Mouse (Mus musculus) neural tube, embryonic 14.5 days (tissue): ENCODE measurements around the gene Tmem94. TPM values are rescaled to one million over a fixed set of nuclear protein-coding genes. Genes with fewer than 3 reads are reported as not detected.

Source experiments
- ATAC-seq: fragments of 200-750 bp; cut with Nextera tagmentation; 2 replicates; pipeline ENCODE4 v1.8.0; 2017; ENCODE audit warnings: low read depth, mild to moderate bottlenecking, moderate TSS enrichment, moderate library complexity
- H3K27ac ChIP-seq: fragments of 300-500 bp; sonication (generic); 2 replicates; pipeline ENCODE4 v1.5.1; 2014; ENCODE audit warnings: low read depth, mild to moderate bottlenecking, control low read depth, low read length, moderate library complexity, mixed read lengths
- H3K27me3 ChIP-seq: fragments of 300-500 bp; sonication (generic); 2 replicates; pipeline ENCODE4 v1.6.1; 2014; ENCODE audit warnings: low read length; ENCODE audit not compliant: control insufficient read depth, insufficient read depth
- H3K36me3 ChIP-seq: fragments of 300-500 bp; sonication (generic); 2 replicates; pipeline ENCODE4 v1.6.1; 2014; ENCODE audit warnings: low read length, mixed read lengths; ENCODE audit not compliant: control insufficient read depth, insufficient read depth
- H3K4me1 ChIP-seq: fragments of 300-500 bp; sonication (generic); 2 replicates; pipeline ENCODE4 v1.6.1; 2014; ENCODE audit warnings: low read length; ENCODE audit not compliant: control insufficient read depth, insufficient read depth
- H3K4me2 ChIP-seq: fragments of 300-500 bp; sonication (generic); 2 replicates; pipeline ENCODE4 v1.6.1; 2014; ENCODE audit warnings: mild to moderate bottlenecking, low read depth, low read length, control low read depth
- H3K4me3 ChIP-seq: fragments of 300-500 bp; sonication (generic); 2 replicates; pipeline ENCODE4 v1.5.1; 2014; ENCODE audit warnings: low read depth, low read length, control low read depth, mixed read lengths
- H3K9ac ChIP-seq: fragments of 300-500 bp; sonication (generic); replicated peaks from 2 replicates; pipeline ENCODE4 v1.6.1; 2014; ENCODE audit warnings: low read depth, mild to moderate bottlenecking, control low read depth, low read length, mixed read lengths
- H3K9me3 ChIP-seq: fragments of 300-500 bp; sonication (generic); 2 replicates; pipeline ENCODE4 v1.6.1; 2016; ENCODE audit warnings: low read length; ENCODE audit not compliant: control insufficient read depth
- WGBS: fragments of 180-500 bp; shearing (Covaris S2); extraction: QIAGEN DNeasy Blood & Tissue Kit; methylation state at CpG from one replicate; pipeline ENCODE4 v1.1.7; 2014; 5-methylcytosine and 5-hydroxymethylcytosine counted together
- polyA plus RNA-seq: library from polyadenylated mRNA; unstranded; fragments of >200 nt; fragmentation: Nextera tagmentation; extraction: Ambion mirVana; gene quantifications from 2 replicates; pipeline ENCODE4 v1.2.1, GENCODE M21; 2014

The Tmem94 gene
- polyA plus RNA-seq, 1 experiment from 2014 or later: 17.0 TPM

GRCm38 (mm10) chr11:115776954-115777353 lies 11.7 kb downstream of the Tmem94 start:
- Histone ChIP-seq H3K4me1 (peaks cover 41% of the 10 kb centered on the region), H3K9ac (no peak overlapping the region), H3K9me3 (no peaks in the 10 kb centered on the region), H3K36me3 (no peaks in the 10 kb centered on the region), H3K4me3 (no peak overlapping the region), H3K4me2 (no peak overlapping the region), H3K27ac (no peak overlapping the region), H3K27me3 (no peaks in the 10 kb centered on the region)
- 66% methylated on average over 9 of the region's 9 CpGs for WGBS
- ATAC-seq: no peak

GRCm38 (mm10) chr11:115777487-115778335 lies 12.5 kb downstream of the Tmem94 start:
- H3K9me3 ChIP-seq: no peaks in the 10 kb centered on the region
- H3K27ac ChIP-seq: no peak overlapping the region
- H3K4me2 ChIP-seq: no peak overlapping the region
- ATAC-seq: no peak
- 87% methylated on average over 17 of the region's 17 CpGs for WGBS
- H3K4me3 ChIP-seq: no peak overlapping the region
- no peaks in the 10 kb centered on the region for H3K36me3 ChIP-seq
- no peak overlapping the region for H3K9ac ChIP-seq
- no peaks in the 10 kb centered on the region for H3K27me3 ChIP-seq
- peaks cover 41% of the 10 kb centered on the region for H3K4me1 ChIP-seq

GRCm38 (mm10) chr11:115779038-115779571 lies 13.9 kb downstream of the Tmem94 start:
- 10% methylated on average over 9 of the region's 9 CpGs for WGBS
- no peaks in the 10 kb centered on the region for H3K36me3 ChIP-seq
- H3K4me1 ChIP-seq: peaks cover 41% of the 10 kb centered on the region
- no peak overlapping the region for H3K4me3 ChIP-seq
- no peaks in the 10 kb centered on the region for H3K27me3 ChIP-seq
- peak overlapping the region; percentile 14; the same call in 1 of the 2 replicates for H3K4me2 ChIP-seq
- H3K27ac ChIP-seq: peak overlapping the region; percentile 74
- no peak overlapping the region for H3K9ac ChIP-seq
- ATAC-seq: peak; percentile 84
- H3K9me3 ChIP-seq: no peaks in the 10 kb centered on the region

- H3K27ac ChIP-seq: peak overlapping the region; percentile 84
- no peaks in the 10 kb centered on the region for H3K27me3 ChIP-seq
- H3K9ac ChIP-seq: no peak overlapping the region
- WGBS: 8% methylated on average over 20 of the region's 20 CpGs
- peak; percentile 71 for ATAC-seq
- H3K4me2 ChIP-seq: peak overlapping the region; percentile 33
- H3K36me3 ChIP-seq: no peaks in the 10 kb centered on the region
- H3K4me3 ChIP-seq: peak overlapping the region; percentile 17; the same call in 1 of the 2 replicates
- H3K4me1 ChIP-seq: peaks cover 38% of the 10 kb centered on the region
- H3K9me3 ChIP-seq: no peaks in the 10 kb centered on the region
Measured at GRCm38 (mm10) chr11:115780141-115781070, 15.2 kb downstream of the Tmem94 start.

- H3K9me3 ChIP-seq: no peaks in the 10 kb centered on the region
- peaks cover 14% of the 10 kb centered on the region for H3K36me3 ChIP-seq
- H3K27ac ChIP-seq: peak overlapping the region; percentile 61
- no peak overlapping the region for H3K4me3 ChIP-seq
- no peak for ATAC-seq
- no peaks in the 10 kb centered on the region for H3K27me3 ChIP-seq
- no peak overlapping the region for H3K9ac ChIP-seq
- WGBS: 57% methylated on average over 6 of the region's 6 CpGs
- no peak overlapping the region for H3K4me2 ChIP-seq
- H3K4me1 ChIP-seq: peaks cover 10% of the 10 kb centered on the region; the same call in 1 of the 2 replicates
Measured at GRCm38 (mm10) chr11:115786473-115786872, 21.2 kb downstream of the Tmem94 start.

GRCm38 (mm10) chr11:115789787-115790186 lies 24.6 kb downstream of the Tmem94 start:
- H3K27ac ChIP-seq: no peak overlapping the region; the same call in 1 of the 2 replicates
- H3K36me3 ChIP-seq: peaks cover 45% of the 10 kb centered on the region
- H3K9ac ChIP-seq: no peak overlapping the region
- H3K27me3 ChIP-seq: no peaks in the 10 kb centered on the region
- WGBS: 80% methylated on average over 7 of the region's 7 CpGs
- no peak overlapping the region for H3K4me3 ChIP-seq
- no peaks in the 10 kb centered on the region for H3K9me3 ChIP-seq
- ATAC-seq: no peak
- peaks cover 8% of the 10 kb centered on the region; the same call in 1 of the 2 replicates for H3K4me1 ChIP-seq
- no peak overlapping the region for H3K4me2 ChIP-seq

- Histone ChIP-seq H3K9me3 (no peaks in the 10 kb centered on the region), H3K27me3 (no peaks in the 10 kb centered on the region), H3K27ac (no peak overlapping the region), H3K4me1 (0 out of 2 replicates have a peak, but pooled peaks cover 2% of the 10 kb centered on the region), H3K9ac (no peak overlapping the region), H3K36me3 (peaks cover 61% of the 10 kb centered on the region), H3K4me3 (no peak overlapping the region), H3K4me2 (no peak overlapping the region)
- 95% methylated on average over 16 of the region's 16 CpGs for WGBS
- ATAC-seq: no peak
Measured at GRCm38 (mm10) chr11:115791919-115792318, 26.7 kb downstream of the Tmem94 start.

- Histone ChIP-seq H3K9ac (no peak overlapping the region), H3K9me3 (no peaks in the 10 kb centered on the region), H3K4me2 (no peak overlapping the region), H3K27me3 (no peaks in the 10 kb centered on the region), H3K27ac (no peak overlapping the region), H3K4me3 (no peak overlapping the region), H3K36me3 (peaks cover 61% of the 10 kb centered on the region), H3K4me1 (no peaks in the 10 kb centered on the region)
- ATAC-seq: no peak
- WGBS: 91% methylated on average over 14 of the region's 14 CpGs
Measured at GRCm38 (mm10) chr11:115792353-115792752, 27.1 kb downstream of the Tmem94 start.
